Mouse (Mus musculus): Measurements from ENCODE around the gene Scpep1. TPM values are rescaled to one million over a fixed set of nuclear protein-coding genes. Genes with fewer than 3 reads are reported as not detected.

The Scpep1 gene
- polyA plus RNA-seq, 1 experiment from 2014 or later, result 81.3 TPM

DNA sequence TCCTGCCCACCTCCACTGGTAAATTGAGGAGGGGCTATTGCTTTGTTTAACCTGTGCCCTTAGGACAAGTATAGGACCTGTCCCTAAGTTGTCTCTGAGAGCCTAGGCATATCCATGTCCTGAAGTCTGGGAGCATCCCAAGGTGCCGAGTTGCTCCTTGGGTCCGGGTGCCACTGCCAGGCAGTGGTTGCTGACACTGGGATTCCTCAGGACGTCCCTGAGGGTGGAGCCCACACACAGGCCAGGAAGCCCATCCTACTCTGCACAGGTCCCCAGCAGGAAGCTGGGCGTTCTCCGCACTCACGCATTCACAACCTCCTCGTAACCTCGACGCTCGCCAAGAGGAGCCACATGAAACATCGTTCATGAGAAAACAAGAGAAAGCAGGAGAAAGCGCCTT is 13.8 kb downstream of the Scpep1 start:
- H3K4me3 ChIP-seq, result no peak overlapping the region
- 80% methylated on average over 12 of the region's 12 CpGs for WGBS
- H3K36me3 ChIP-seq, result peaks cover 61% of the 10 kb centered on the region

DNA sequence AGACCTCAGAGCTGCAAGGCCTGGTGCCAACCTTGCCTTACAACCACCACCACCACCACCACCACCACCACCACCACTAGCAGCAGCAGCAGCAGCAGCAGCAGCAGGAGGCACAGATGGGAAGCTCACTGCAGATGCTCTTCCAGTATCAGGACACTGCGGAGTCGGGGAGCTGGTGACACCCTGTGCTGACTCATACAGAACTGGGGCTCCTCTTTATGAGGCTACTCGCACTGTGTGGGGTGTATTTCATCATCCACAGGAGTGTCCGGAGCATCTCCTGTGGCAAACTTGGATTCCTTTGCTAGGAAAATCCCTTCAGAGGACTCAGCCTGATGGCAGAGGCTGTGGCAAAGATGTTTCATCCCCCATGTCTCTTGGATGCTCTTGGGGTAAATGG is 15.6 kb downstream of the Scpep1 start:
- Histone ChIP-seq H3K9me3 (no peaks in the 10 kb centered on the region), H3K4me3 (no peak overlapping the region), H3K27ac (no peak overlapping the region), H3K4me1 (no peaks in the 10 kb centered on the region), H3K4me2 (no peak overlapping the region), H3K9ac (no peak overlapping the region), H3K27me3 (no peaks in the 10 kb centered on the region), H3K36me3 (peaks cover 59% of the 10 kb centered on the region)
- 91% methylated on average over 4 of the region's 4 CpGs for WGBS
- ATAC-seq (ENCODE audit: insufficient number of reproducible peaks, insufficient read depth, low FRiP score, low TSS enrichment, low read depth), result no peak

More for the DNA sequence above, 13.8 kb downstream of the Scpep1 start:
- Histone ChIP-seq H3K9ac (no peak overlapping the region), H3K4me1 (no peaks in the 10 kb centered on the region), H3K27me3 (no peaks in the 10 kb centered on the region), H3K27ac (no peak overlapping the region), H3K9me3 (no peaks in the 10 kb centered on the region), H3K4me2 (no peak overlapping the region)
- ATAC-seq (ENCODE audit: insufficient number of reproducible peaks, insufficient read depth, low FRiP score, low TSS enrichment, low read depth), result no peak

DNA sequence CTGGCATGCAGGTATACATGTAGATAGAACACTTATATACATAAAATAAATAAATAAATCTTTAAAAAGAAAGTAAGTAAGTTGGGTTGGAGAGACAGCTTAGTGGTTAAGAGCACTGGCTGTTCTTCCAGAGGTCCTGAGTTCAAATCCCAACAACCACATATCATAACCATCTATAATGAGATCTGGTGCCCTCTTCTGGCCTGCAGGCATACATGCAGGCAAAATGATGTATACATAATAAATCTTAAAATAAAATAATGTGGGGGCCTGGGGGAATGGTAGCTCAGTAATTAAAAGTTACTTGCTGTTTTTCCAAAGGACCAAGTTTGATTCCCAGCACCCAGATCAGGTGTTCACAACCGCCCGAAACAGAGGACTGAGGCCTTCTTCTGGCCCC is 16.5 kb downstream of the Scpep1 start:
- Histone ChIP-seq H3K36me3 (peaks cover 59% of the 10 kb centered on the region), H3K27me3 (no peaks in the 10 kb centered on the region), H3K27ac (no peak overlapping the region), H3K9ac (no peak overlapping the region), H3K9me3 (no peaks in the 10 kb centered on the region), H3K4me3 (no peak overlapping the region), H3K4me2 (no peak overlapping the region), H3K4me1 (no peaks in the 10 kb centered on the region)
- WGBS, result 99% methylated on average over 2 of the region's 2 CpGs
- ATAC-seq (ENCODE audit: insufficient number of reproducible peaks, insufficient read depth, low FRiP score, low TSS enrichment, low read depth), result no peak

DNA sequence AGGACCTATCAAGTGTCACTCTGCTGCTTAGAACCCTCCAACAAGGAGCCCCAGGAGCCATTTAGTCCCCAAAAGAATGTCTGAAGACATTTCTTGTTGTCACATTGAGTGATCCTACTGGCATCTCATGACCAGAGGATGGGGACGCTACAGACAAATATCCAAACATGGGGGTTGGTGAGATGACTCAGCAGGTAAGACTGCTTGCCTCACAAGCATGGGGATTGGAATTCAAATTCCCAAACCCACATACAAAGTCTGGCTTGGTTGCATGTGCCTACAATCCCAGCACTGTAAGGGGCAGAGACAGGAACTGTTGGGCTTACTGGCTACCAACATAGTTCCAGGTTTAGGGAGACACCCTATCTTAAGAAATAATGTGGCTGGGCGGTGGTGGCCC is 17.4 kb downstream of the Scpep1 start:
- WGBS, result 87% methylated on average over 2 of the region's 2 CpGs
- H3K36me3 ChIP-seq, result peaks cover 59% of the 10 kb centered on the region

DNA sequence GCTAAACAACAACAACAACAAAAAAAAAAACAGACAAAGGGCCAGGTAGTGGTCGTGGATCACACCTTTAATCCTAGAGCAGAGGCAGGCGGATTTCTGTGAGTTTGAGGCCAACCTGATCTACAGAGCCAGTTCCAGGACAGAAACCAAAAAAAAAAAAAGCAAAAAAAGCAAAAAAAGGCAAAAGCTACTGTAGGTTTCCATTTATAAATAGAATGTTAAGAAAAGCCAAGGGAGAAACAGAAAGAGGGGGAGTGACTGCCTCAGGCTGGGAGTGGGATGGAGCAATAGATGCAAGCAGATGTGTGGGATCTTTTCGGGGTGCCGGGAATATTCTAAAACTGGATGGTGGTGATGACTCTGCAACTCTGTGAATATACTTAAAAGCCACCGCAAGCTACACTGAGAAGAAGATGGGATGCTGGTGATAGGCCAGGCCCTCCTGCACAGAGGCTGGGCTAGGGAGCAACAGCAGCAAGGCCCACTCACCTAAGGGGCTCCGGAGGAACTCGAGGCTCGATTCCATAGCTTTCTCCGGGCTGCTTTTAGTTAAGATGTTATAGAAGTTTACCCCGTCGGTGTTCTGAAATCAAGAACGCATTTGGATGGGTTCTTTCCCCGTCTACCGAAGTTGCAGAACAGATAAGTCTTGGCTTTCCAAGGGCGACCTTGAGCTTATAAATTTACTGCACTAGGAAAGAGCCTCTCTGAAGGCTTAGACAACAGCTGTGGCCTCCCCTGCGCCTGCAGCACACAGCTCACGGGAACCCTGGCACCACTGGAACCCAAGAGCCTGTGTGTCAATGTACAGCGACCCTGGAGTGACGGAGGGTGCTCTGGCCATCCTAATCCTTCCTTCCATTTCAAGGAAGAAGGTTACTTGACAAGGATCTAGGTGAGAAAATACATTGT is 20.9 kb downstream of the Scpep1 start:
- ATAC-seq (ENCODE audit: insufficient number of reproducible peaks, insufficient read depth, low FRiP score, low TSS enrichment, low read depth), result no peak
- Histone ChIP-seq H3K36me3 (peaks cover 59% of the 10 kb centered on the region), H3K4me1 (no peaks in the 10 kb centered on the region), H3K9ac (no peak overlapping the region), H3K4me3 (no peak overlapping the region), H3K27me3 (no peaks in the 10 kb centered on the region), H3K4me2 (no peak overlapping the region), H3K9me3 (no peaks in the 10 kb centered on the region), H3K27ac (no peak overlapping the region)
- WGBS, result 90% methylated on average over 19 of the region's 19 CpGs

More for the DNA sequence above, 17.4 kb downstream of the Scpep1 start:
- H3K4me1 ChIP-seq, result no peaks in the 10 kb centered on the region
- no peak overlapping the region for H3K27ac ChIP-seq
- ATAC-seq (ENCODE audit: insufficient number of reproducible peaks, insufficient read depth, low FRiP score, low TSS enrichment, low read depth), result no peak
- no peak overlapping the region for H3K4me2 ChIP-seq
- H3K4me3 ChIP-seq, result no peak overlapping the region
- no peak overlapping the region for H3K9ac ChIP-seq
- H3K27me3 ChIP-seq, result no peaks in the 10 kb centered on the region
- no peaks in the 10 kb centered on the region for H3K9me3 ChIP-seq

DNA sequence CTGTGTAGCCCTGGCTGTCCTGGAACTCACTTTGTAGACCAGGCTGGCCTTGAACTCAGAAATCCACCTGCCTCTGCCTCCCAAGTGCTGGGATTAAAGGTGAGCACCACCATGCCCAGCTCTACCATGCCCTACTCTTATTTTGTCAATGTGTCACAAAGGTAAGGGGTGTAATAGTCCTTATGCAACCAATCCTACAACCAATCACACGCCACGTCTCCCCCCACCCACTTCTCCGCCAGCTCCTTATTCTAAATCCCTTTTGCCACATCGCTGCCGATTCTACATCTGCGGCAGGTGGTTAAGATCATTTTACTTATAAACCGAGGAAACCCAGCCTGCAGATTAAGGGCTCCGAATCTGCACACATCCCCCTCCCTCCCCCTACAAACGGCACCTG is 22.2 kb downstream of the Scpep1 start:
- H3K4me1 ChIP-seq, result no peaks in the 10 kb centered on the region
- H3K4me2 ChIP-seq, result no peak overlapping the region
- H3K9ac ChIP-seq, result no peak overlapping the region
- 92% methylated on average over 9 of the region's 9 CpGs for WGBS
- no peak for ATAC-seq (ENCODE audit: insufficient number of reproducible peaks, insufficient read depth, low FRiP score, low TSS enrichment, low read depth)
- peaks cover 66% of the 10 kb centered on the region for H3K36me3 ChIP-seq
- no peak overlapping the region for H3K4me3 ChIP-seq
- no peak overlapping the region for H3K27ac ChIP-seq
- no peaks in the 10 kb centered on the region for H3K9me3 ChIP-seq
- H3K27me3 ChIP-seq, result no peaks in the 10 kb centered on the region

DNA sequence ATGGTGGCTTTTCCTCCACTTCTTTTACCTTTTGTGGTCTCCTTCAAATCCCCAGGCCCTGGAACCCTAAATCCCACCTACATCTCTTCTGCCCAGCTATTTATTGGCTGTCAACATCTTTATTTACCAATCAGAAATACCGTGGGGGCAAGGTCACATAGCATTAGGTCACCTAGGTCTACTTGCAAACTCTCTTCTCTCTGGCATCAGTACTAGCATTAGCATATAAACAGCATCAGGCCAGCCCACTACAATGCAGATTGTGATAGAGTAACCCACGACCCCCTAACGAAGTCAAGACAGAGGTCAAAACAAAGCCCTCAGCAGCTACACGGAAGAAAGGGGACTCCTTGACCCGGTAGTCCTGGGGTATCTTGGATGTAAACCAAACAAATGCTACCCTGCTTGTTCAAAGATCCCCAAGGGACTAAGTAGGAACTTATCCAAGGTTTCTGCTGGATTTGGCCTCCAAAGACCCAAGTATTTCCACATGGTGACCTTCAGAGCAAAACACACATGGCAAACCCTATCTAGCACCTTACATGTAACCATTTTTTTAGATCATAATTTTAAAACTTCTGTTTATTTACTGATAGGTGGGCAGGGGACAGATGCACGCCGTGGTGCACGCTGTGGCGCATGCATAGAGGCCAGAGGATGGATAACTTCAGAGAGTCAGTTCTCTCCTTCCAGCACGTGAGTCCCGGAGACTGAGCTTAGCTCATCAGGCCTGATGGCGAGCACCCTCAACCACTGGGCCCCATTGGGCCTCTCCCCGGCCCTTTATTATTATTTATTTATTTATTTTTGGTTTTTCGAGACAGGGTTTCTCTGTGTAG is 23.4 kb downstream of the Scpep1 start:
- Histone ChIP-seq H3K4me2 (no peak overlapping the region), H3K9ac (no peak overlapping the region), H3K4me3 (no peak overlapping the region), H3K27ac (no peak overlapping the region), H3K36me3 (peaks cover 73% of the 10 kb centered on the region), H3K9me3 (no peaks in the 10 kb centered on the region), H3K27me3 (no peaks in the 10 kb centered on the region), H3K4me1 (no peaks in the 10 kb centered on the region)
- WGBS, result 79% methylated on average over 14 of the region's 14 CpGs
- ATAC-seq (ENCODE audit: insufficient number of reproducible peaks, insufficient read depth, low FRiP score, low TSS enrichment, low read depth), result no peak

DNA sequence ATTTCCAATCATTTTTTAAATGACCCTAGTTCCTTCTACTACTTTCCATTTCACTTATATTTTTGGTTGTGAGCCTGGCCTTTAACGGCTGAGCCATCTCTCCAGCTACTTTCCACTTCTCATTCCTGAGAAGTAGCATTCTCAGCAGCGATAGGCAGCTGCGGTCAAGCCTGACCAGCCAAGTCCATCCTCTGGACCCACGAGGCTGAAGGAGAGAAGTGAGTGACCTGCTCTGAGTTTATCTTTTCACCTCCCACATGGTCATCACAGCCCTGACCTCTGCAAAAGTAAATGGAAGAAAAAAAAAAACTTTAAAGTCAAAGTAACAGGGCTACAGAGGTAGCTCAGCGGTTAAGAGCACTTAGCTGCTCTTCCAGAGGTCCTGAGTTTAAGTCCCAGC is 28.7 kb downstream of the Scpep1 start:
- WGBS, result 91% methylated on average over 5 of the region's 5 CpGs
- Histone ChIP-seq H3K36me3 (peaks cover 78% of the 10 kb centered on the region), H3K4me1 (no peaks in the 10 kb centered on the region), H3K9me3 (no peaks in the 10 kb centered on the region), H3K27me3 (no peaks in the 10 kb centered on the region), H3K27ac (no peak overlapping the region), H3K4me2 (no peak overlapping the region), H3K9ac (no peak overlapping the region), H3K4me3 (no peak overlapping the region)
- no peak for ATAC-seq (ENCODE audit: insufficient number of reproducible peaks, insufficient read depth, low FRiP score, low TSS enrichment, low read depth)

DNA sequence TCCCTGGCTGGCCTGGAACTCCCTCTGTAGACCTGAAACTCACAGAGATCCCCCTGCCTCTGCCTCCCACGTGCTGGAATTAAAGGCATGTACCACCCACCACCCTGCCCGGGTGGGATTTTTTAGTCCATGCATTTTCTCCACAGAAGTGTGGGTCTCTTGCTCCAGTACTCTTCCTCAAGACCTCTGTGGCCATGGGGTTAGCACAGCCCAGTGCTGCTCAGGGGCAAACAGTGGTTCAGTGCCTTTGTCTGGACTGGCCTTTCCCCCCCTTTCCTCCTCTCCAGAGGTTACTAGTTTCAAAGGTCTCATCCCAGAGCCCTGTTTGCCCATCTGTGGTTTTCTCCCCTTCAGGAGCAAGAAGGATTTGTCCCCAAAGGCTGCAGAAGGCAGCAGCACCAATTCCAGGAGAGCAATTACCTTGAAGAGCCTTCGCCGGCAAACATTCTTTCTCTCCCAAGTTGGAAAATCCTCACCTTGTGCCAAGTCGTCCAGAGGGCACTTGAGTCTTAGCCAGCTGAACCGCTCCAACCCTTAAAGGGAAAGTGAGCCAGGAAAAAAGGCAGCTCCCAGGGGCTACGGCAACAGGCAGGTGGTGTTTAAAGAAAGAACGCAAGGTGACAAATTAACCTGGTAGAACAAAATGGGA is 45.8 kb downstream of the Scpep1 start:
- Histone ChIP-seq H3K4me1 (no peaks in the 10 kb centered on the region), H3K27me3 (no peaks in the 10 kb centered on the region), H3K4me3 (no peak overlapping the region), H3K9me3 (no peaks in the 10 kb centered on the region), H3K4me2 (no peak overlapping the region), H3K9ac (no peak overlapping the region), H3K36me3 (no peaks in the 10 kb centered on the region), H3K27ac (no peak overlapping the region)
- 82% methylated on average over 8 of the region's 8 CpGs for WGBS
- ATAC-seq (ENCODE audit: insufficient number of reproducible peaks, insufficient read depth, low FRiP score, low TSS enrichment, low read depth), result no peak

DNA sequence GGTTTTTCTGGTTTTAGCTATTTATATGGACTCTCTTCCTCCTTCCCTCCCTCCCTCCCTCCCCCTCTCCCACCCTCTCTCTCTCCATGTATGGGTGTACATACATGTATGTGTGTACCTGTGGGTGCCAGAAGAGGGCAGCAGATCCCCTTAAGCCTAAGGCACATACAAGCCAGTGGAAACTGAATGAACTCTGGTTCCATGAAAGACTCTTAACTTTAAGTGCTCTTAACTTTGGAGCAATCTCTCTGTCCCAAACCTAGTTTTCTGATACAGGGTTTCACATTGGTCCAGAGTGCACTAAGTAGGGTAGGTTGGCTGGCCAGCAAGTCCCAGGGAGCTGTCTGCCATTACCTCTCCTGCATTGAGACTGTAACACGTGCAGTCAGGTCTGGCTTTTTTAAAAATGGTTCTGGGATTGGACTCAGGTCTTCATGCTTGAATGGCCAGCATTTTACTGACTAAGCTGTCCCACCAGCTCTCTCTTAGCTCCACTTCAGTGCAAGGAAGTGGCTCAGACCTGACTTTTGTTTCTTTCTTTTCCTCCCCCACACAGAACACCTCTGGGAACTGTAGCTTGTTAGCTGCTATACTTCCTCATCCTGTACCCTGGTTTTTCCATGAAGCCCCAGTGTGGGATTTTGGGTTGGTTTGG is 46.6 kb downstream of the Scpep1 start:
- H3K9me3 ChIP-seq, result no peaks in the 10 kb centered on the region
- H3K27ac ChIP-seq, result no peak overlapping the region
- ATAC-seq (ENCODE audit: insufficient number of reproducible peaks, insufficient read depth, low FRiP score, low TSS enrichment, low read depth), result no peak
- no peak overlapping the region for H3K9ac ChIP-seq
- WGBS, result 97% methylated on average over 1 of the region's 1 CpGs
- no peaks in the 10 kb centered on the region for H3K27me3 ChIP-seq
- no peaks in the 10 kb centered on the region for H3K4me1 ChIP-seq
- H3K4me2 ChIP-seq, result no peak overlapping the region
- no peaks in the 10 kb centered on the region for H3K36me3 ChIP-seq
- no peak overlapping the region for H3K4me3 ChIP-seq

DNA sequence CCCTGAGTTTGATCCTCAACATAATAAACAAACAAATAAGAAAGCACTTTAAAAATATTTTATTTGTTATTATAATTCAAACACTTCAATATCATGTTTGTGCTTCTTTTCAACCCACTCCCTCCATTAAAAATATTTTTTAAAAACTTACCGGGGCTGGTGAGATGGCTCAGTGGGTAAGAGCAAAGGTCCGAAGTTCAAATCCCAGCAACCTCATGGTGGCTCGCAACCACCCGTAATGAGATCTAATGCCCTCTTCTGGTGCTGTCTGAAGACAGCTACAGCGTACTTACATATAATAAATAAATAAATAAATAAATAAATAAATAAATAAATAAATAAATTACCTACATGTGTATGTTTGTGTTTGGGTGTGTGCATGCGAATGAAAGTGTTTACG is 47.4 kb downstream of the Scpep1 start:
- Histone ChIP-seq H3K4me2 (no peak overlapping the region), H3K27me3 (no peaks in the 10 kb centered on the region), H3K4me3 (no peak overlapping the region), H3K4me1 (no peaks in the 10 kb centered on the region), H3K36me3 (no peaks in the 10 kb centered on the region), H3K9ac (no peak overlapping the region), H3K27ac (no peak overlapping the region), H3K9me3 (no peaks in the 10 kb centered on the region)
- WGBS, result 96% methylated on average over 7 of the region's 7 CpGs
- ATAC-seq (ENCODE audit: insufficient number of reproducible peaks, insufficient read depth, low FRiP score, low TSS enrichment, low read depth), result no peak

Measured in embryonic facial prominence, embryonic 13.5 days (tissue).